Mouse (Mus musculus) neural tube, embryonic 11.5 days (tissue): ENCODE measurements around the gene Mpp3. TPM values are rescaled to one million over a fixed set of nuclear protein-coding genes. Genes with fewer than 3 reads are reported as not detected.

Experiments used
- ATAC-seq: fragments of 200-750 bp; cut with Nextera tagmentation; 2 replicates; pipeline ENCODE4 v1.8.0; 2017; ENCODE audit warnings: moderate number of reproducible peaks, mild to moderate bottlenecking, moderate TSS enrichment, moderate library complexity; ENCODE audit not compliant: insufficient read depth, low FRiP score, low TSS enrichment
- DNase-seq: peaks from one replicate; pipeline ENCODE4 v3.0.0-alpha.2; 2015; ENCODE audit warnings: low spot score
- H3K27ac ChIP-seq: fragments of 300-500 bp; sonication (generic); 2 replicates; pipeline ENCODE4 v1.5.1; 2014; ENCODE audit warnings: low read depth, mild to moderate bottlenecking, low read length
- H3K27me3 ChIP-seq: fragments of 300-500 bp; sonication (generic); 2 replicates; pipeline ENCODE4 v1.6.1; 2014; ENCODE audit warnings: mild to moderate bottlenecking, low read length, mixed read lengths; ENCODE audit not compliant: control insufficient read depth, insufficient read depth
- H3K36me3 ChIP-seq: fragments of 300-500 bp; sonication (generic); 2 replicates; pipeline ENCODE4 v1.6.1; 2014; ENCODE audit warnings: mild to moderate bottlenecking, low read length, moderate library complexity, mixed read lengths; ENCODE audit not compliant: control insufficient read depth, insufficient read depth
- H3K4me1 ChIP-seq: fragments of 300-500 bp; sonication (generic); 2 replicates; pipeline ENCODE4 v1.6.1; 2014; ENCODE audit warnings: low read length, mixed read lengths; ENCODE audit not compliant: control insufficient read depth, insufficient read depth
- H3K4me2 ChIP-seq: fragments of 300-500 bp; sonication (generic); 2 replicates; pipeline ENCODE4 v1.6.1; 2014; ENCODE audit warnings: low read depth, mild to moderate bottlenecking, moderate library complexity
- H3K4me3 ChIP-seq: fragments of 300-500 bp; sonication (generic); 2 replicates; pipeline ENCODE4 v1.5.1; 2014; ENCODE audit warnings: low read depth, low read length
- H3K9ac ChIP-seq: fragments of 300-500 bp; sonication (generic); 2 replicates; pipeline ENCODE4 v1.6.1; 2014; ENCODE audit warnings: mild to moderate bottlenecking, low read length
- H3K9me3 ChIP-seq: fragments of 300-500 bp; sonication (generic); 2 replicates; pipeline ENCODE4 v1.6.1; 2016; ENCODE audit warnings: low read length; ENCODE audit not compliant: control insufficient read depth
- WGBS: fragments of 180-500 bp; shearing (Covaris S2); extraction: QIAGEN DNeasy Blood & Tissue Kit; methylation state at CpG from one replicate; pipeline ENCODE4 v1.1.7; 2014; 5-methylcytosine and 5-hydroxymethylcytosine counted together
- polyA plus RNA-seq: library from polyadenylated mRNA; unstranded; fragments of >200 nt; fragmentation: Nextera tagmentation; extraction: Ambion mirVana; gene quantifications from 2 replicates; pipeline ENCODE4 v1.2.1, GENCODE M21; 2014

The Mpp3 gene
- polyA plus RNA-seq = 28.1 and 35.1 TPM in 2 replicates

- ATAC-seq (no peak), DNase-seq (no peak)
- H3K27me3 ChIP-seq = no peaks in the 10 kb centered on the region
- peak within 1 kb of the TSS; percentile 95 for H3K27ac ChIP-seq
- no peaks in the 10 kb centered on the region for H3K9me3 ChIP-seq
- H3K36me3 ChIP-seq = no peaks in the 10 kb centered on the region
- 77% methylated on average over 6 of the region's 6 CpGs for WGBS
- H3K4me2 ChIP-seq = peak within 1 kb of the TSS; percentile 88
- H3K4me3 ChIP-seq = peak within 1 kb of the TSS; percentile 50
- peak within 1 kb of the TSS; percentile 47; the same call in 1 of the 2 replicates for H3K9ac ChIP-seq
- H3K4me1 ChIP-seq = peaks cover 29% of the 10 kb centered on the region
Observed at GRCm38 (mm10) chr11:102028087-102028816, at the start of gene Mpp3. Gene Mpp3, minus strand, starts transcription at chr11:102028461.

- H3K9me3 ChIP-seq = no peaks in the 10 kb centered on the region
- no peak overlapping the region for H3K27ac ChIP-seq
- peaks cover 2% of the 10 kb centered on the region; the same call in 1 of the 2 replicates for H3K36me3 ChIP-seq
- H3K4me1 ChIP-seq = peaks cover 4% of the 10 kb centered on the region; the same call in 1 of the 2 replicates
- no peak for DNase-seq
- H3K27me3 ChIP-seq = peaks cover 3% of the 10 kb centered on the region; the same call in 1 of the 2 replicates
- H3K4me3 ChIP-seq = no peak overlapping the region
- 83% methylated on average over 14 of the region's 14 CpGs for WGBS
- no peak overlapping the region for H3K9ac ChIP-seq
- no peak for ATAC-seq
- no peak overlapping the region for H3K4me2 ChIP-seq
Observed at GRCm38 (mm10) chr11:102073722-102074121, 45.5 kb upstream of the Mpp3 start.

DNA sequence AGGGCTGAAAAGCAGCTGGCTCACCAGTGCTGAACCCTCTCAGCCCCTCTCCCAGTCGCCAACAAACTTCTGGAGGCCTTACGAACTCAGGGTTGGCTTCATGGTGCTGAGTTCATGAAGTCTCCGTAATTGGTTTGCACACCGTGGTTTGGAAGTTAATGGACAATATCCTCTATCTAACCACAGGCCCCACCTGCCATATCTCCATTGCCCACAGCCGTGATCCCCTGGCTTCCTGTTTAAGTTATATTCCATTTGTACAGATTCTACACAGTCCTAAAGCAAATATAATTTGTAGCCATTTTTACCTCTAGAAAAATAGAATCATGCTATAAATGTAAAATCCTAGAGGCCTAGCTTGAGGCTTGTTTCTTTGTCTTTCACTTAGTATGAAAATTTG is 44.5 kb upstream of the Mpp3 start:
- Histone ChIP-seq H3K9ac (no peak overlapping the region), H3K4me2 (no peak overlapping the region), H3K36me3 (peaks cover 2% of the 10 kb centered on the region; the same call in 1 of the 2 replicates), H3K27me3 (peaks cover 3% of the 10 kb centered on the region; the same call in 1 of the 2 replicates), H3K4me1 (peaks cover 4% of the 10 kb centered on the region; the same call in 1 of the 2 replicates), H3K4me3 (no peak overlapping the region), H3K27ac (no peak overlapping the region), H3K9me3 (no peaks in the 10 kb centered on the region)
- DNase-seq (no peak), ATAC-seq (no peak)
- 85% methylated on average over 5 of the region's 5 CpGs for WGBS

DNA sequence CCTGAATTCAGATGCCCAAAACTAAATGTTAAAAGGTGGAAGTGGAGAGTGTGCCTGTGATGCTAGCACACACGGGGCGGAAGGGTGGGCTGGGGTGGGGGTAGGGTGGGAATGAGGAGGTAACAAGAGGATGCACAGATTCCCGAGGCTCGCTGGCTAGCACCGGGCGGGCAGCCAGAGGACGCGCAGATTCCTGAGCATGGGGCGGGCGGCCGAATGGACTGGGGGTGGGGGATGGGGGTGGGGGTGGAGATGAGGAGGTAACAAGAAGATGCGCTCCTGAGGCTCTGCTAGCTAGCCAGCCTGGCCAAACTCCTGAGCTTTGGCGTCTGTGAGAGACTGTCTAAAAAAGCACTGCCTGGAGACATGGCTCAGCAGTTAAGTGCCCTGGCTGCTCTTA is 42.2 kb upstream of the Mpp3 start:
- Histone ChIP-seq H3K27ac (no peak overlapping the region), H3K4me3 (no peak overlapping the region), H3K27me3 (peaks cover 3% of the 10 kb centered on the region; the same call in 1 of the 2 replicates), H3K9ac (no peak overlapping the region), H3K4me1 (peaks cover 4% of the 10 kb centered on the region; the same call in 1 of the 2 replicates), H3K9me3 (no peaks in the 10 kb centered on the region), H3K36me3 (no peaks in the 10 kb centered on the region), H3K4me2 (no peak overlapping the region)
- no peak for ATAC-seq
- under 1% methylated on average over 13 of the region's 13 CpGs for WGBS
- DNase-seq = no peak

DNA sequence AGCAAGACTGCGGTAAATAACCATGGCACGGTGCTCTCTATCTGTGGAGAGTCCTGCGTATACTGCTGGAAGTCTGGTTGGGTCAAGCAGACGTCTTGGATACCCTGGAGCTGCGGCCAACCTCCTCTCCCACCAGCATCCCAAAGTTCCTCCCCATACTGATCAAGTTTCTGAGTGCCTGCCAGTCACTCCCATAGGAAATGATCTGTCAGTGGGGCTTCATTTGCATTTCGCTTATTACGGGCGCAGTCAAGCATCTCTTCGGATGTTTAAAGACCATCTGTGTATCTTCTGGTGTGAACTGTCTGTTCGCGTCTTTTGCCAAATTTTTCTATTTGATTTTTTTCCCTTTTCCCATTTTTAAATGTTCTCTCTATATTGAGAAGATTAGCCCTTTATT is 41.4 kb upstream of the Mpp3 start:
- no peaks in the 10 kb centered on the region for H3K9me3 ChIP-seq
- H3K27me3 ChIP-seq = peaks cover 3% of the 10 kb centered on the region; the same call in 1 of the 2 replicates
- WGBS = 56% methylated on average over 11 of the region's 11 CpGs
- H3K9ac ChIP-seq = no peak overlapping the region
- H3K27ac ChIP-seq = no peak overlapping the region
- ATAC-seq (no peak), DNase-seq (no peak)
- peaks cover 4% of the 10 kb centered on the region; the same call in 1 of the 2 replicates for H3K4me1 ChIP-seq
- H3K36me3 ChIP-seq = no peaks in the 10 kb centered on the region
- no peak overlapping the region for H3K4me3 ChIP-seq
- no peak overlapping the region for H3K4me2 ChIP-seq

DNA sequence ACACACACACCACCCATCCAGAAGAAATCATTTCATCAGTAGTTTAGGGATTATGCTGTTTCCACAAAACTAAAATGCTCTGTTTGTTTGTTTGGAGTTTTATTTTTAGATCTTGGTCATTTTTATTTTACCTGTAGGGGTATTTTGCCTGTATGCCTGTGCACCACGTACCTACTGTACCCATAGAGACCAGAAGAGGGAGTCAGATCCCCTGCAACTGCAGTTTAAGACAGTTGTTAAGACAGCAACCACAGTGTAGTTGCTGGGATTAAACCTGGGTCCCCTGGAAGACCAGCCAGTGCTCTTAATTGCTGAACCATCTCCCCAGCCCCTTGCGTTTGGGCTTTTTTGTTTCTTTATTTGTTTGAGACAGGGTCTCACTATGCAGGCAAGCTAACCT is 40.7 kb upstream of the Mpp3 start:
- no peaks in the 10 kb centered on the region for H3K36me3 ChIP-seq
- peaks cover 3% of the 10 kb centered on the region; the same call in 1 of the 2 replicates for H3K27me3 ChIP-seq
- H3K4me3 ChIP-seq = no peak overlapping the region
- no peak for DNase-seq
- no peak overlapping the region for H3K9ac ChIP-seq
- no peak overlapping the region for H3K4me2 ChIP-seq
- ATAC-seq = no peak
- H3K4me1 ChIP-seq = peaks cover 4% of the 10 kb centered on the region; the same call in 1 of the 2 replicates
- no peaks in the 10 kb centered on the region for H3K9me3 ChIP-seq
- WGBS = 36% methylated on average over 2 of the region's 2 CpGs
- no peak overlapping the region for H3K27ac ChIP-seq

DNA sequence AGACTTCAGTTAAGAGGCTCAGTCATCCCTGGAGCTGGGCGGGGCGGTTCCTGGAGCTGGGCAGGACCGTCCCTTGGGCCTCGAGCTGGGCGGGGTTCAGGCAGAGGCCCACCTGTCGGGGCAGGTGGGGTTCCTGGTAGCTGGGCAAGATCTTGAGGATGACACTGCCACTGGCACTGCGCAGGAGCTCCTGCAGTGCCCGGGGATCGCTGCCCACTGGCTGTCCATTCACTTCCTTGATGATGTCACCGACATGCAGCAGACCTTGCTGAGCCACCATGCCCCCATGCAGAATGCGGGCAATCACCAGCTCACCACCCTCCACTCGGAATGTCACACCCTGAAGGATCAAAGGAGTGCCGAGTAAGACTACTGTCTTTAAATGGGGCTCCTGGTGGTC is 34.8 kb upstream of the Mpp3 start:
- peaks cover 6% of the 10 kb centered on the region; the same call in 1 of the 2 replicates for H3K27me3 ChIP-seq
- H3K4me3 ChIP-seq = no peak overlapping the region
- DNase-seq (no peak), ATAC-seq (no peak)
- no peaks in the 10 kb centered on the region for H3K4me1 ChIP-seq
- 57% methylated on average over 13 of the region's 13 CpGs for WGBS
- no peaks in the 10 kb centered on the region; the same call in 1 of the 2 replicates for H3K36me3 ChIP-seq
- H3K27ac ChIP-seq = no peak overlapping the region
- H3K9ac ChIP-seq = no peak overlapping the region
- H3K4me2 ChIP-seq = no peak overlapping the region
- no peaks in the 10 kb centered on the region for H3K9me3 ChIP-seq

DNA sequence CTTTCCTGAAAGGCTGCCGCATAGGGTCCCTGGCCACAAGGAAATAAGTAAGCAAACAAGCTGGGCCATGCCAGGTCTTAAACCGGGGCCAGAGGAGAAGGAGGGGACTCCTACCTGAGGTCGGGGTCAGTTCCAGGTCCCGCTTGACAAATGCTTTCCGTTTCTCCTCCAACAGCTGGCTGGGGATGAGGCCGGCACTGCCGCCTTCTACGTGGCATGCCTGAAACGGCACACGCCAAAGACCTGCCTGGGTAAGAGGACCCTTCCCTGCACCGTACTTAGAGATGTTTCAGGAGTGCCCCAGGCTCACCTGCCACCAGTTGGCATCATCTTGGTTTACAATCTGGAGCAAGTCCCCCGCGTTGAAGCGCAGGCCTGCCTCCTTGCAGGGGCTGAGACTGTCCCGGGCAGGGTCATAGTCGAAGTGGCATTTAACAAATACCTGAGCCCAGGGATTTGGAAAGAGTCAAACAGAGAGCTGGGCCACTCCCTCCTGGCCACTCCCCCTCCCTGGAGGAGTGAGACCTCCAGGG is 33.7 kb upstream of the Mpp3 start:
- WGBS = 18% methylated on average over 16 of the region's 16 CpGs
- DNase-seq (no peak), ATAC-seq (no peak)
- Histone ChIP-seq H3K27me3 (peaks cover 6% of the 10 kb centered on the region; the same call in 1 of the 2 replicates), H3K4me3 (no peak overlapping the region), H3K27ac (no peak overlapping the region), H3K36me3 (no peaks in the 10 kb centered on the region; the same call in 1 of the 2 replicates), H3K9me3 (no peaks in the 10 kb centered on the region), H3K9ac (no peak overlapping the region), H3K4me1 (no peaks in the 10 kb centered on the region), H3K4me2 (peak overlapping the region; percentile 56; the same call in 1 of the 2 replicates)
